Mouse (Mus musculus) forebrain, embryonic 11.5 days (tissue): ENCODE measurements around the gene Zfp51. TPM values are rescaled to one million over a fixed set of nuclear protein-coding genes. Genes with fewer than 3 reads are reported as not detected.
"Not testable (repeated sequence)": the region's sequence is repeated elsewhere in the genome, so short reads cannot be mapped to it uniquely, and the experiment has no call there.

Source experiments
- ATAC-seq: fragments of 200-750 bp; cut with Nextera tagmentation; replicated peaks from 2 replicates; pipeline ENCODE4 v1.8.0; 2017; ENCODE audit warnings: moderate TSS enrichment; ENCODE audit not compliant: low FRiP score
- DNase-seq: peaks from one replicate; pipeline ENCODE4 v3.0.0-alpha.2; 2017; ENCODE audit warnings: low spot score
- H3K27ac ChIP-seq: fragments of 300-500 bp; sonication (generic); 2 replicates; pipeline ENCODE4 v1.5.1; 2014; ENCODE audit warnings: low read depth, low read length
- H3K27me3 ChIP-seq: fragments of 300-500 bp; sonication (generic); 2 replicates; pipeline ENCODE4 v1.6.1; 2014; ENCODE audit warnings: mild to moderate bottlenecking, low read length, mixed read lengths; ENCODE audit not compliant: control insufficient read depth, insufficient read depth
- H3K36me3 ChIP-seq: fragments of 300-500 bp; sonication (generic); 2 replicates; pipeline ENCODE4 v1.6.1; 2014; ENCODE audit warnings: mild to moderate bottlenecking, low read length, moderate library complexity, mixed read lengths; ENCODE audit not compliant: control insufficient read depth, insufficient read depth
- H3K4me1 ChIP-seq: fragments of 300-500 bp; sonication (generic); replicated peaks from 2 replicates; pipeline ENCODE4 v1.6.1; 2014; ENCODE audit warnings: low read length, mixed read lengths; ENCODE audit not compliant: control insufficient read depth, insufficient read depth
- H3K4me2 ChIP-seq: fragments of 300-500 bp; sonication (generic); 2 replicates; pipeline ENCODE4 v1.6.1; 2014; ENCODE audit warnings: low read depth, mild to moderate bottlenecking, low read length, moderate library complexity, mixed read lengths; ENCODE audit not compliant: severe bottlenecking
- H3K4me3 ChIP-seq: fragments of 300-500 bp; sonication (generic); 2 replicates; pipeline ENCODE4 v1.5.1; 2014; ENCODE audit warnings: low read depth, low read length
- H3K9ac ChIP-seq: fragments of 300-500 bp; sonication (generic); 2 replicates; pipeline ENCODE4 v1.6.1; 2014; ENCODE audit warnings: low read length
- H3K9me3 ChIP-seq: fragments of 300-500 bp; sonication (generic); 2 replicates; pipeline ENCODE4 v1.6.1; 2016; ENCODE audit warnings: low read length, mixed read lengths; ENCODE audit not compliant: control insufficient read depth
- WGBS: fragments of 180-500 bp; shearing (Covaris S2); extraction: QIAGEN DNeasy Blood & Tissue Kit; methylation state at CpG from one replicate; pipeline ENCODE4 v1.1.7; 2014; 5-methylcytosine and 5-hydroxymethylcytosine counted together
- polyA plus RNA-seq: library from polyadenylated mRNA; unstranded; fragments of >200 nt; fragmentation: Nextera tagmentation; extraction: Ambion mirVana; gene quantifications from 2 replicates; pipeline ENCODE4 v1.2.1, GENCODE M21; 2014

Zfp51 gene
- polyA plus RNA-seq, result 13.7 and 14.6 TPM in 2 replicates

- H3K4me3 ChIP-seq, result peak within 1 kb of the TSS; percentile 59
- H3K4me2 ChIP-seq, result peak within 1 kb of the TSS; percentile 55
- DNase-seq (peak; percentile 90), ATAC-seq (peak; percentile 100)
- H3K27me3 ChIP-seq, result no peaks in the 10 kb centered on the region
- no peaks in the 10 kb centered on the region for H3K9me3 ChIP-seq
- peak within 1 kb of the TSS; percentile 57 for H3K27ac ChIP-seq
- H3K9ac ChIP-seq, result peak within 1 kb of the TSS; percentile 54
- under 1% methylated on average over 26 of the region's 26 CpGs for WGBS
- H3K4me1 ChIP-seq, result no peaks in the 10 kb centered on the region
- no peaks in the 10 kb centered on the region for H3K36me3 ChIP-seq
Measured at GRCm38 (mm10) chr17:21450138-21450704, at the start of gene Zfp51. Zfp51 (plus strand) TSS chr17:21450374.

- H3K4me3 ChIP-seq, result peak within 1 kb of the TSS; percentile 40
- no peaks in the 10 kb centered on the region for H3K9me3 ChIP-seq
- H3K27ac ChIP-seq, result no peak within 1 kb of the TSS
- DNase-seq, result peak; percentile 70
- WGBS, result under 1% methylated on average over 22 of the region's 22 CpGs
- ATAC-seq, result peak; percentile 99
- no peaks in the 10 kb centered on the region for H3K4me1 ChIP-seq
- H3K9ac ChIP-seq, result peak within 1 kb of the TSS; percentile 46
- no peaks in the 10 kb centered on the region for H3K27me3 ChIP-seq
- H3K4me2 ChIP-seq, result peak within 1 kb of the TSS; percentile 85
- H3K36me3 ChIP-seq, result no peaks in the 10 kb centered on the region
Measured at GRCm38 (mm10) chr17:21422664-21423599, 27.2 kb upstream of the Zfp51 start, which contains the start of gene Zfp54. Zfp54 (plus strand) TSS chr17:21423227.

GRCm38 (mm10) chr17:21438806-21439400 is 11.3 kb upstream of the Zfp51 start:
- H3K4me1 ChIP-seq, ATAC-seq: not testable (repeated sequence)

GRCm38 (mm10) chr17:21449669-21450068 is 505 bp upstream of the Zfp51 start:
- H3K9ac ChIP-seq, result peak overlapping the region; percentile 54
- H3K9me3 ChIP-seq, result no peaks in the 10 kb centered on the region
- H3K4me1 ChIP-seq, result no peaks in the 10 kb centered on the region
- DNase-seq, result peak; percentile 74
- peak overlapping the region; percentile 59 for H3K4me3 ChIP-seq
- ATAC-seq, result peak; percentile 82
- peak overlapping the region; percentile 57 for H3K27ac ChIP-seq
- H3K36me3 ChIP-seq, result no peaks in the 10 kb centered on the region
- peak overlapping the region; percentile 55 for H3K4me2 ChIP-seq
- H3K27me3 ChIP-seq, result no peaks in the 10 kb centered on the region
- WGBS, result 0% methylated on average over 3 of the region's 3 CpGs

More at GRCm38 (mm10) chr17:21438806-21439400, 11.3 kb upstream of the Zfp51 start:
- not testable (repeated sequence) for H3K27ac ChIP-seq, H3K36me3 ChIP-seq, H3K27me3 ChIP-seq, H3K4me2 ChIP-seq, H3K4me3 ChIP-seq, DNase-seq, H3K9ac ChIP-seq, H3K9me3 ChIP-seq
- 83% methylated on average over 9 of the region's 9 CpGs for WGBS

- 94% methylated on average over 5 of the region's 5 CpGs for WGBS
- Histone ChIP-seq H3K9ac (no peak overlapping the region), H3K4me2 (no peak overlapping the region), H3K27ac (no peak overlapping the region), H3K27me3 (no peaks in the 10 kb centered on the region), H3K4me3 (no peak overlapping the region), H3K9me3 (no peaks in the 10 kb centered on the region), H3K36me3 (peaks cover 3% of the 10 kb centered on the region; the same call in 1 of the 2 replicates), H3K4me1 (no peaks in the 10 kb centered on the region)
- no peak for ATAC-seq
- DNase-seq, result no peak
Measured at GRCm38 (mm10) chr17:21463550-21463949, 13.4 kb downstream of the Zfp51 start.

- Histone ChIP-seq H3K27me3 (no peaks in the 10 kb centered on the region), H3K27ac (no peak overlapping the region), H3K9ac (no peak overlapping the region), H3K9me3 (no peaks in the 10 kb centered on the region), H3K4me2 (no peak overlapping the region), H3K4me3 (no peak overlapping the region), H3K4me1 (no peaks in the 10 kb centered on the region), H3K36me3 (no peaks in the 10 kb centered on the region)
- no peak for ATAC-seq
- DNase-seq, result no peak
- 77% methylated on average over 3 of the region's 3 CpGs for WGBS
Measured at GRCm38 (mm10) chr17:21472032-21472652, 22.0 kb downstream of the Zfp51 start.

GRCm38 (mm10) chr17:21472653-21473307 is 22.6 kb downstream of the Zfp51 start:
- no peak for ATAC-seq
- Histone ChIP-seq H3K27me3 (no peaks in the 10 kb centered on the region), H3K27ac (no peak overlapping the region), H3K9ac (no peak overlapping the region), H3K9me3 (no peaks in the 10 kb centered on the region), H3K4me3 (no peak overlapping the region), H3K36me3 (no peaks in the 10 kb centered on the region), H3K4me1 (no peaks in the 10 kb centered on the region), H3K4me2 (no peak overlapping the region)
- WGBS, result 73% methylated on average over 2 of the region's 2 CpGs
- no peak for DNase-seq
